Mouse (Mus musculus) adrenal gland, adult (tissue): ENCODE data around the gene Olfr170.
"Not testable (repeated sequence)": the region's sequence is repeated elsewhere in the genome, so short reads cannot be mapped to it uniquely, and the experiment has no call there.

ENCODE experiments used
- DNase-seq, 2 experiments: peaks; one replicate each; pipeline ENCODE4 v3.0.0; 2022 to 2023; ENCODE audit warnings: low spot score in 1 of 2; ENCODE audit not compliant: inconsistent age in 2 of 2

The Olfr170 gene

GRCm38 (mm10) chr16:19611782-19612181 lies at the start of gene Olfr170:
Gene Olfr170 (minus strand): TSS chr16:19611882.
- not testable (repeated sequence) for DNase-seq

- DNase-seq, result no peak
Observed at GRCm38 (mm10) chr16:19629816-19630215, 18.1 kb upstream of the Olfr170 start, which contains the start of gene Olfr171. Gene Olfr171 (minus strand): TSS chr16:19629916.

- no peak for DNase-seq
Observed at GRCm38 (mm10) chr16:19603166-19603565, 8.5 kb downstream of the Olfr170 start.

- DNase-seq, result not testable (repeated sequence)
Observed at GRCm38 (mm10) chr16:19571709-19572108, 40.0 kb downstream of the Olfr170 start, which contains the start of gene Olfr169. Gene Olfr169 (minus strand): TSS chr16:19571809.
